Mouse (Mus musculus) urinary bladder, postnatal 10 days (tissue): ENCODE data around the gene Ppm1n.
A peak's percentile ranks its signal among the peaks of the same experiment; 100 is the strongest.

ENCODE experiments used
- DNase-seq: peaks from one replicate; pipeline ENCODE4 v3.0.0; 2022; ENCODE audit warnings: low spot score

Ppm1n gene

DNA sequence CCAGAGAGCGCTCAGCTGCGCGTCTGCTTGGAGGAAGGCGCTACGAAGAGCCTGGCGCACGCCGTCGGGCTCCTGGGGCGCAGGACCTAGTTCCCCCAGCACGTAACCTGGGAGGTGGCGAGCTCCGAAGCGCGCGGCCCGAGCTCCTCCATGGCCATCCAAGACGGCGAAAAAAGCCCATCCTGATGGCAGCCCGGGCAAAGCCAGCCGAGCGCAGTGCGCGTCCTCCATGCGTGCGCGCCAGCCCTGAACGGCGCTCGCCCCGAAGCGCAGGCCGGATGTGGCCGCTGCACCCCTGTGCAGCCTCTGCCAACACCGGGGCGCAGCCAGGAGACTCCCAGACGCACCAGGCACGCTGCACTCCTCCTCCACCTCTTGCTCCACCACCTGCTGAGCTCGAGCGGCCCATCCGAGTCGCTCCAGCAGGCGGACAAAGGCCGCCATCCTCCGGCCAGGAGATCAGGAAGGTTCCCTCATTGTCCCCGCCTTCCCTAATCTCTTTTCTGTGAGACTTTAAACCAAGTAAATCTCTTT lies at the start of gene Ppm1n:
TSS of gene Ppm1n (minus strand) at position 484 of the 534 bp plus-strand sequence.
- no peak for DNase-seq

DNA sequence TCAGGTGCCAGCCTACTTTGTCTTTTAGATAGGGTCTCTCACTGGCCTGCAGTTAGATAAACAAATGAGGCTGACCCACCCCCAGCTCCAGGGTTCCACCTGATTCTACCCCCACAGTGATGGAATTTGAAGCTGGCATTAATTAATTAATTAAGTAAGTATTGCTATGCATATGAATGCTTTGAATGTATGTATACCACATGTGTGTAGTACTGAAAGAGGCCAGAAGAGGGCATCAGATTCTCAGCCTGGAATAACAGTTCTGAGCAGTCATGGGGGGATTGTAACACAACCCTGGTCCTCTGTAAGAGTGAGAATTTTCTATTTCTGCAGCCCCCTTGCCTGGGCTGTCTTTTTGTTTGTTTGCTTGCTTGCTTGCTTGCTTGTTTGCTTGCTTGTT lies 48.6 kb upstream of the Ppm1n start:
- no peak for DNase-seq

DNA sequence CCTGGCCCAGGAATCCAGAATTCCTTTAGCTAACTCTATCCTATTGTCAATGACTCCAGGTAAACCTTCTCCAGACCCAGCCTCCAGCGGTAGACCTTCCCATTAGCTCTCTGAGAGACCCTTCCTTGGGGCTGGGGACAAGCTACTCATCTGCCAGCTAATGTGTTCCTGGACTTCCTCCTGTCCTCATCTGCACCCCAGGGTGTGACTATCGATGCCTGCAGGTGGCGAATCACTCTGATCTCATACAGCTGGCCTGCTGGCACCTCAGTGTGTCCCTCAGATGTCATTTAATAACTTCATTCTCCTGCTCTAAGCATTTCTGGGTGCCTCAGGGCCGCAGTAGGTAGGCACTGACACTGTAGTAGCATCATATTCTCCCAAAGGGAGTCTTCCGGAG lies 47.9 kb upstream of the Ppm1n start:
- DNase-seq: no peak

DNA sequence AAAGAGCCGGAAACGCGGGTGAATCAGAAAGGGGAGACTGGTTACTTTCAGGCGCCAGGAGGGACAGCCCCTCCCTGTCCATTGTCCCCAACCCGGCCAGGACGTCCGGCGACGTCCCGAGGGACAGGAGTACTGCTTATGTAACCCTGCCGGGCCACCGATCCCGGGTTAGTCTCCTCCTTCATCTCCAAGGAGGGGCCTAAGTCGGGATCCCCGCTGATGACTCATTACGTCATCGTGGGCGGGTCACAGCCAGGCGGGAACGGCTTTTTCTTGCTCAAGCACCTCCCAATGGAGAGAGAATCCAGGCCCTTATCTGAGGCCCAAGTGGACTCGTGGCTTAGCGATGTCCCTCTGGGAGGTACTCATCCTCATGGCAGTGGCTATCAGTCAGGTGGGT lies 47.3 kb upstream of the Ppm1n start:
- peak; percentile 58 for DNase-seq

- no peak for DNase-seq
Measured at GRCm38 (mm10) chr7:19326359-19326758, 46.5 kb upstream of the Ppm1n start.

DNA sequence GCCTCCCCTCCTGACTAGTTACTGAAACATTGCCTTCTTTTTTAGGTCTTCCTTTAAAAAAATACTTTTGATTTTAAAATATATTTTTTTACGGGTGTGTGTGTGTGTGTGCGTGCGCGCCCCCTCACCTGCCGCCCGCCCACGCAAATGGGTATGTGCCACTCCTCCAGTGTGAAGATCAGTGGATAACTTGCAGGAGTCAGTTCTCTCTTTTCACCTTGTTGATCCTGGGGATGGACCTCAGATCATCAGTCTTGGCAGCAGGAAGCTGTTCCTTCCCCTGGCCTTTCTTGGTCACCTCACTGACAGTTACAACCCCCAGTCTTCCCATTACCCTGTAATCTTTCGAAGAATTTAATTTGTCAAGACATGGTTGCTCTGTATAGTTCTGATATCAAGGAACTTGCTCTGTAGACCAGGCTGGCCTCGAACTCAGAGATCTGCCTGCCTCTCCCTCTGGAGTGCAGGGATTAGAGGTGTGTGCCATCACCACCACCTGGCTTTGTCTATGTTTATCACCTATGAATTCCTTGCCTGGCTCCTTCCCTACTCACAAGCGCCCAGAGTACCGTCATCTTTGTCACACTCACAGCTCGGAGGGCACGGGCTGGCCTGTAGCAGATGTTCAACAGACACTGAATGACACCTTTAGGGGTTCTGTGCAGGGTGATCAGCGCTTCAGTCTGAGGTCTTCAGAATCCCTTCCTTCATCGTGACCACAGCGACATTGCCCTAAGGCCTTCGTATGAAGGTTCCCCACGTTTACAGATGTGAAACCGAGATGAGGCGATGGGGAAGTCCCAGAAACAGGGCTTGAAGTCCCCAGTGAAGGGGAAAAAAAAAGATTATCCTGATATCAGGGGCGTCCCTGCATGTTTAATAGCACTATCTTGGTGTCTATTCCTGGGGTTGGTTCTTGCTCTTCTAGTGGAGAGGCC lies 45.7 kb upstream of the Ppm1n start:
- DNase-seq: no peak

- DNase-seq: no peak
Measured at GRCm38 (mm10) chr7:19324221-19324620, 44.4 kb upstream of the Ppm1n start.

DNA sequence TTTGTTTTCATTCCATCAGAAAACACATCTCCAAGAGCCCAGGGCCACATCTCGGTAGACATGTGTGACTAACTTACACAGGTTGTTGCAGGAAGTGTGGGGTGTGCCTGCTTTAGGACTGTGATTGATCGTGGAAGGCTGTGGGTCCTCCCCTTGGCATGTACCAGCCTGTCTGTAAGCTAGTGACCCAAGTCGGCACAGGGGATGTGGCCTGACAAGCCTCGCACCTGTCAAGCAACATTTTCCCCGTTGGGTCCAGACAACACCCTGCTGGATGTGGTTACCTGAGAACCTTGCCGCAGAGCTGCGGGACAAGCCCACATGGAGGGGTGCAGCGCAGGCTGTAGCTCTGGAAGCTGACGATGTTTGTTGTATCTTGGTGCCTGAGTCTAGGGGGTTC lies 42.6 kb upstream of the Ppm1n start:
- no peak for DNase-seq

- DNase-seq: no peak
Measured at GRCm38 (mm10) chr7:19321464-19321863, 41.6 kb upstream of the Ppm1n start.

DNA sequence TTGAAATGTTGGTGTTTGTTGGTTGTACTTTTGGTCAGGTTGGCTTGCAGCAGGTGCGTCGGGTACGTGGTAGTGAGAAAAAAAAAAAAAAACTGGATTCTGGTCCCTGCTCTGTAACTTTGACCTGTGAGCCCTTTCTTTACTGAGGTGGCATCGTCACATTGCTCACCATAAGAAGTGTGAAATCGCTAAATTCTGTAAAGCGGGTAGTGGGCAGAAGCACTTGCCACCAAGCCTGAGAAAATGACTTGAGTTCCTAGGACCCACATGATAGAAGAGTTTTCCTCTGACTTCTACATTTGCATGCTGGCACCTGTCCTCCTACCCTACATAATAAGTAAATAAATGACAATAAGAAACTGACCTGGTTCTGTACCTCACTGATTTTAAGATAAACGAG lies 40.8 kb upstream of the Ppm1n start:
- no peak for DNase-seq

DNA sequence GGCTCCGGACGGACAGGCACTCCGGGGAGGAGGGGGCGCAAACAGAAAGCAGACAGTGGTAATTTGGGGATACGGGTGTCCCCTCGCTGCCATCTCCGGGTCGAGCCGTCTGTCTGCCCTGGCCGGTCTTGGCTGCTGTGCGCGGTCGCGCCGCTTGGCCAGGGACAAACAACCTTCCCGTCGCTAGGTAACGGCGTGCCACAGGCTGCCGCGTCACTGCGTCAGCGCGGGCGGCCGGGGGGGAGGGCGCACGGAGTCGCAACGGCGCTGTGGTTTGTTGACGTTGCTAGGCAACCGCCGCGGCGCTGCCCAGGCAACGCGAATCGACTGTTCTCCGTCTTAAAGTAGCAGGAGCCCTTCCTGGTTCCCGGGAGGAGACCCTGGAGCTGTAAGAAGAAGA lies 40.0 kb upstream of the Ppm1n start:
- DNase-seq: peak; percentile 90

GRCm38 (mm10) chr7:19319458-19319857 lies 39.6 kb upstream of the Ppm1n start:
- DNase-seq: no peak

- no peak for DNase-seq
Measured at GRCm38 (mm10) chr7:19318676-19319075, 38.8 kb upstream of the Ppm1n start.

- no peak for DNase-seq
Measured at GRCm38 (mm10) chr7:19318201-19318600, 38.3 kb upstream of the Ppm1n start.

DNA sequence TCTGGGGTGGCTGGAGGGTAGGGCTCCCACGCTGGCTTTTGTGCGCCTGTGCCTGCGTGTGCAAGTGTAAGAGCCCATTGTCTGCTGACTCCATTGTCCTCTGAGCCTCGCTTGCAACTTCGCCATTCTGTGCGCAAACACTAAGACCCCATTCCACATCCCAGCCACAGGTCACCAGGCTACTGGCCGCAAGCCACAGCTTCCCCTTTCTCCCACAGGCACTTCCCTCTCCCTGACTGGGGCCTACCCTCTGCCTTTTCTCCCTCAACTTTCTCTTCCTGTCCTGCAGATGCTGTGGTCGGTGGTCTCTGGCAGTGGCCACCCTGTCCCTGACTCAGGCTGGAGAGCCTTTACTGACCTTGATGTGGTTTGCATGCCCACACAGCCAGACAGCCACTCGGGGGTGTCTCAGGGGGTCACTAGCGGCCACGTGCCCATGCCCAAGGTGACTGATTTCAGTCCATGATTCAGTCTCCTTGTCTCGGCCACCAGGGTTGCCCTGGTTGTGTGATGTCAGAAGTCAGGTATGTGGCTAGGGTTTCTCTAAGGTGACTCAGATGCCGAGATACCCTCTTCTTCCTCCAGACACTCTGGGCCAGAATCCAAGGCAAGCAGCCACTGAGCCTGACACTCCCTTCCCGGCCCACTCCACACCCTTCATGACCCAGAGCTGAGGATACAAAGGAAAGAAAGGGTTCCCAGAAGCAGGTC lies 36.7 kb upstream of the Ppm1n start:
- DNase-seq: no peak

DNA sequence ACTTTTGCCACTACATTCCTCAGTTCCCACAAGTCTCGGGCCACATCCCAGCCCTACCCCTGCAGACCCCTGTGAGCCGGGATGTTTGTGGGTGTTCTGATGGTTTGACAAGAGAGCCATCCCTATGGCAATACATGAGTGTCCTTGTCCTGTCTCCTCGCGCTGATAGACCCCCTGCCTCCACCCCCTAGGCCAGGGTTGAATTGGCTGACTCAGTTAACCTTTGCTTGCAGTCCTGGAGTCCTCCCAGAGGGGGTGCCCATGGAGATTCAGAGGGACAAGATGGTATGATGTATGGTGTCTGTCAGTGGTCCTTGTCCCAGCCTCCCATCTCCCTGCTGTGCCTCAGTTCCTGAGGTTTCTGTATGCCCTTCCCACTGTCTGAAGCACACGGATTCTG lies 34.2 kb upstream of the Ppm1n start:
- no peak for DNase-seq

DNA sequence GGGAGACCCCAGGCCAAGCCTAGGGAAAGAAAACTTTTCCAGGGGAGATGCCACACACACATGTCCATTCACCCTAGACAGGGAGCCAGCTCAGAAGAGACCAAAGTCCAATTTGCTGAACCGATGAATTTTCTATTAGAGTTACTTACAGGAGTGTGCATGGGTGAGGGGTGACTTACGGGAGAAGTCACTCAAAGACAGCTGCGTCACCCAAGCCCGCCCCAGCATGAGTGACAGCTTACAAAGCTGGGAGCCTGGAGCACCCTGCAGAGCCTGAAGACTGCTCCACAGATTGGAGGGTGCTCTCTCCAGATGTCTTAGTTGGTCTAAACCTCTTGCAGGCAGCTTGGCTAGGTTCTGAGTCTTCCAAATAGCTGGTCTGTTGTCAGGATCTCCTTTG lies 32.1 kb upstream of the Ppm1n start:
- no peak for DNase-seq

DNA sequence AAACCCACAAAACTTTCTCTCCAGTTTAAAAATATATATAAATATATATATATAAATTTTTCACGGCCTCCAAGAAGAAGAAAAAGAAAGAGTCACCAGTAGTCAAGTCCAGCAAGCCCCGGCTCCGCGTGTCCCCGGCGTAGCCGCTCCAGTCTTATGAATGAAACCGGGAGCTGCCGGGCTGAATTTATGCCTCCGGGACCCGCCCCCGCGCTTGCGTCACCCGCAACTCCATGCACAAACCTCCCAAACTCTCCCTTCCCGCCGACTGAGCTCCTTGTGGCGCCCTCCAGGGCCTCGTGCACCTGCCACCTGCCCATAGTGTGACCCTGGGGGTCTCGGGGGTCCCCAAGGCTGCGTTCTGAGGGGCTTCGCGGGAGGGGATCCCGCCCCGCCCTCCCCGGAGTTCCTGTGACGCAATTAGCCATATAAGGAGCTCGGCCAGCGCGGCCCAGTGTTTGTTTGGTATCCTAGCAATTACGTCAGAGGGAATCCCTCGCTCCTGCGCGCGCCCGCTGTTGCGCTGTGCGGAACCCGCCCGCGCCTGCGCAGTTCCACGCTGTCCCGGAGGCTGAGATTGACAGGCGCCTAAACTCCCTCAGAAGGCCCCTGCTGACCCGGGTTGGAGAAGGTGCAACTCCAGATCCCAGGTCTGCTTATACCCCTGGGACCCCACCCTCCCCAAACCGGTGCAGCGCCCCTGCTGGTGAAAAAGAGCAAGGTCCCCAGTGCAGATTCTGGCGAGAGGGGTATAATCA lies 30.2 kb upstream of the Ppm1n start, which contains the start of gene Fosb:
TSS of gene Fosb (minus strand) at position 168 of the 758 bp plus-strand sequence.
- peak; percentile 87 for DNase-seq

GRCm38 (mm10) chr7:19309278-19309883 lies 29.5 kb upstream of the Ppm1n start:
- DNase-seq: no peak

DNA sequence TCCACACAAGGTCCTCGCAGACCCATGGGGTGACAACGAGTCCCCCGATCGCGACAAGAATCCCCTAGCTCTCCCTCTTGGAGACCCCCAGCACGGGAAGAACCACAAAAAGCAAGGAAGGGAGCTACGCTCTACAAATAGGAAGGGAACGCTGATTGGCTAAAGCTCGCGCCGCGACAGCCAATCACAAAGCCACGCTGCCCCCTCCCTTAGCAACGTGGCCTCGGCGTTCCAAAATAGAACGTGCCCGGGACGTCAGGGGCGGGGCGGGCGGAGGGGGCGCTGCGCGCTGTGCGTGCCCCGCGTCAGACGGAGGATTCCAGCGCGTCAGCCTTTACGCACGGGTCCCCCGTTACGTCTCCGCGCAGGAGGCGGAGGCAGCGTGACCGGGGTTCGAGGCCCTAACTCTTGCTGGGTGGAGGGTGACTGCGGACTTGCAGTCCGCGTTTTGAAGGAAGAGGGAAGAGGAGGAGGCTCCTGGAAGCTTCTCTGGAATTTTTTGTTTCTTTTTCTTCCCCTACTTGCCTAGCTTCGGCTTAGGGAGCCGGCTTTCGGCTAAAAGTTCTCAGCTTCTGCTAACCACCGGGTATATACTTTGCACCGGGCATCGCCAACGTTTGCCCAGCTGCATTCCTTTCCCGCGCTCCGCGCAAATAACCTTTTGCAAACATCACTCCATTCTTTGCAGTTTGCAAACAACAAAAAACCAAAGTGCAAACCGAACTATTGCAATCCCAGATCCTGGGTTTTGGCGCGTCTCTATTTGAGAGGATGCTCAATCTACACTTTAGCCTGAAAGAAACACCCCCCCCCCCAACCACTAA lies 28.8 kb upstream of the Ppm1n start:
- peak; percentile 86 for DNase-seq
